Mouse (Mus musculus) skeletal muscle tissue, adult 2 months (tissue): ENCODE results near the gene 1700008O03Rik.

Experiments
- DNase-seq: peaks from one replicate; pipeline ENCODE4 v3.0.0-alpha.2; 2012; ENCODE audit warnings: low read depth, low spot score

Gene 1700008O03Rik

GRCm38 (mm10) chr7:44375793-44376192 is 9.8 kb downstream of the 1700008O03Rik start:
- DNase-seq, result no peak

DNA sequence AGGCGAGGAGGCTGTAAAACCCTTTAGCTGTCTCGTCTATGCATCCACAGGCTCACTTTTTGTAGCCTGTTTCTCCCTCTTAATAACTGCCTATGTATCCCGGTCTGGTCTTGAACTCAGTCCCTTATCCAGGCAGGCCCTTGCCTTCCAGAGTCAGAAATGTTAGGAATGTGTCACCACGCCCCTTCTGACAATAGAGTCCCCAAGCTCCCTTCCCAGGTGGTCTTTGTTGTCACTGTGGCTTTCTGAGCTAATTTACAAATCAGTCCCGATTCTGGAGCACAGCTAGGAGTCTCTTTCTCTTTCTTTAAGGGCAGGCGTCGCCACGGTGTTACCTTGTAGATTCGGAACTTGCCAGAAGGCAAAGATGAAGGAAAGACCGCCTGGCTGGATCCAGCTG is 10.4 kb downstream of the 1700008O03Rik start:
- DNase-seq, result no peak

DNA sequence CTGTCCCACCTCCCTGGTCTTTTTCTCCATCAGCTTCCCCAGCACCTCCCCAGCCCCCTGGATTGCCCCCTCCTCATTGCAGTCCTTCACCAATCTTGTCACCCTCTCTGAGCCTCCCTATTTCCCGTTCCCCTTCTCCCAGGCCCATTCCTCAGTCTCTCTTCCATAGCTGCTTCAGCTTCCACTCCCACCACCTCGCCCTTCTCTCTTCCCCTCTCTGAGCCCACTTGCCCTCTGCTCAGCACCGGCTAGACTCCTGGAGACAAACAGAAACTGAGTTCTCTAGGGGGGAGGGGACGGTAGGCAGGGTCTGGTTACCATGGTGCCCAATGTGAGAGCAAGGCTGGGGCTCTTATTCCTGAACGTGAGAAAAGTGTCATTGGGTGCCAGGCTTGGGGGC is 10.9 kb downstream of the 1700008O03Rik start:
- DNase-seq, result no peak

GRCm38 (mm10) chr7:44373889-44374652 is 11.5 kb downstream of the 1700008O03Rik start:
- DNase-seq, result peak; percentile 87

DNA sequence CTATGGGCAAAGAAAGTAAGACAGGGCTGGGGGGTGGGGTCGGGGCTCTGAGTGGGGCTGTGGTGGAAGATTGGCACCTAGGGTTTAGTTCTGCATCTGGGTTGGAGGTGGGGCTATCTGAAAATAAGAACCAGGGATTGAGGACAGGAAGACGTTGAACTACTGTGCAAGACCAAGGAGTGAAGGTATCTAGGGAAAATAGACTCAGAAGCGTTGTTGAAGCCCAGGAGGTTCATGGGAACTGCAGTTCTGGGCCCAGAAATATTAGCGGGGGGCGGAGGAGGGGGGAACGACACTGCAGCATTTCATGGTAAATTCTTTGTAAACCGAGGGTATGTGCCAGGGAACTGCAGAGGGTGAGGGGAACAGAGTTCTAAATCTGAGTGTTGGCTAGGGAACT is 12.2 kb downstream of the 1700008O03Rik start:
- DNase-seq, result no peak

DNA sequence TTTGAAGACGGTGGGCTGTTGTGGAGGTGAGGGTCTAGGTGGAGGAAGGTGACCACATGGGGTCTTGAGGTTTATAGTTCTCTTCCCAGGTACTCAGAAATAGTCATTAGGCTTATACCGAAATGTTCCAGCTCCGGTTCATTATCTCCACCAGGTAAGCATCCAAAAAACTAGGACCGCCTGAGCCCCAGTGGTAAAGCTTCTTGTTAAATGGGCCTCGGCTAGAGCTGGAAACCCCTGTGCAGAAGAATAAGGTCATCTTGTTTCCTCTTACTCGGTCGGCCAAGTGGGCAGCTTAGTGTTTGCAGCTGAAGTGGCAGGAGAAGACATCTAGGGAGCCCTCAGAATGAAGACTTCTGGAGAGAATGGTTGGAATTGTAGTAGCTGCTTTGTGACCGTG is 12.9 kb downstream of the 1700008O03Rik start:
- no peak for DNase-seq

- DNase-seq, result no peak
These were observed 24.8 kb downstream of the 1700008O03Rik start for GRCm38 (mm10) chr7:44360792-44361301.

- peak; percentile 86 for DNase-seq
These were observed 25.5 kb downstream of the 1700008O03Rik start for GRCm38 (mm10) chr7:44359908-44360672.

- no peak for DNase-seq
These were observed 26.6 kb downstream of the 1700008O03Rik start for GRCm38 (mm10) chr7:44358886-44359654.

GRCm38 (mm10) chr7:44358012-44358411 is 27.6 kb downstream of the 1700008O03Rik start:
- no peak for DNase-seq

DNA sequence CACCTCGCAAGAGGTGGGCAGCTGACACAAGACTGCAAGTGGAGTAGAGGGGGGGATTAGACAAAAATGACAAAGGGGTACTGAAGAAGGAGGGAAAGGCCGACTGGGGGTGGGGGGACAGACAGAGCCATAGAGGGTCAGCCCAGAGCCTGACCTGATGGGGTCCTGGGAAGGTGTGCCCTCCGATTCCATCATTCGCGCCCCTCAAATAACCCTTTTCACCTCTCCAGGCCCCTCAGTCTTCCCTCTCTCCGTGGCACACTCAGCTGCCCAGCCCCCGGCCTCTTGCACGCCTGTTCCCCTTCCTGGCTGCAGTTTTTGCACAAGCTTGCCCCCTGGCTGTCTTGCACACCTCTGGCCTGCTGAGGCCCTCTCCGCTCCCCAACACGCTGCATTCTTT is 28.1 kb downstream of the 1700008O03Rik start:
- no peak for DNase-seq

DNA sequence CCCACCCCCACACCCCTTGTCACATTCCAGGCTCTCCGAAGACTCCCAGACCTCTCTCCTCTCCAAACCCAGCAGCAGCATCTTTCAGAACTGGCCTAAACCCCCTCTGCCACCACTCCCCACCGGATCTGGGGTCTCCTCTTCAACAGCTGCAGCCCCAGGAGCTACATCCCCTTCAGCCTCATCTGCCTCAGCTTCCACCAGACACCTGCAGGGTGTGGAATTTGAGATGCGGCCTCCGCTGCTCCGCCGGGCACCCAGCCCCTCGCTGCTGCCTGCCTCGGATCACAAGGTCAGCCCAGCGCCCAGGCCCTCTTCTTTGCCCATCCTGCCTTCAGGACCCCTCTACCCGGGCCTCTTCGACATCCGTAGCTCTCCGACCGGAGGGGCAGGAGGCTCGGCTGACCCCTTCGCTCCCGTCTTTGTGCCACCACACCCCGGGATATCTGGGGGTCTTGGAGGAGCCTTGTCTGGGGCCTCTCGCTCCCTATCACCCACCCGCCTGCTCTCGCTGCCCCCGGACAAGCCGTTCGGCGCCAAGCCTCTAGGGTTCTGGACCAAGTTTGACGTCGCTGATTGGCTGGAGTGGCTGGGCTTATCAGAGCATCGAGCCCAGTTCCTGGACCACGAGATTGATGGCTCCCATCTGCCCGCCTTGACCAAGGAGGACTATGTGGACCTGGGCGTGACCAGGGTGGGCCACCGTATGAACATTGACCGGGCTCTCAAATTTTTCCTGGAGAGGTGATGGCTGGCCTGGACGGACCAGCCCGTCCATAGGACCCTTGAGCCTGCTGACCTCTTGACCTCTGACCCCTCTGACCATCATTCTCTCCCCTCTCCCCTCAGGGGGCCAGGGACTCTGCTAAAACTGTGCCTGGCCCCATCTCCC is 28.8 kb downstream of the 1700008O03Rik start:
- no peak for DNase-seq

- no peak for DNase-seq
These were observed 30.2 kb downstream of the 1700008O03Rik start for GRCm38 (mm10) chr7:44355411-44355810.

DNA sequence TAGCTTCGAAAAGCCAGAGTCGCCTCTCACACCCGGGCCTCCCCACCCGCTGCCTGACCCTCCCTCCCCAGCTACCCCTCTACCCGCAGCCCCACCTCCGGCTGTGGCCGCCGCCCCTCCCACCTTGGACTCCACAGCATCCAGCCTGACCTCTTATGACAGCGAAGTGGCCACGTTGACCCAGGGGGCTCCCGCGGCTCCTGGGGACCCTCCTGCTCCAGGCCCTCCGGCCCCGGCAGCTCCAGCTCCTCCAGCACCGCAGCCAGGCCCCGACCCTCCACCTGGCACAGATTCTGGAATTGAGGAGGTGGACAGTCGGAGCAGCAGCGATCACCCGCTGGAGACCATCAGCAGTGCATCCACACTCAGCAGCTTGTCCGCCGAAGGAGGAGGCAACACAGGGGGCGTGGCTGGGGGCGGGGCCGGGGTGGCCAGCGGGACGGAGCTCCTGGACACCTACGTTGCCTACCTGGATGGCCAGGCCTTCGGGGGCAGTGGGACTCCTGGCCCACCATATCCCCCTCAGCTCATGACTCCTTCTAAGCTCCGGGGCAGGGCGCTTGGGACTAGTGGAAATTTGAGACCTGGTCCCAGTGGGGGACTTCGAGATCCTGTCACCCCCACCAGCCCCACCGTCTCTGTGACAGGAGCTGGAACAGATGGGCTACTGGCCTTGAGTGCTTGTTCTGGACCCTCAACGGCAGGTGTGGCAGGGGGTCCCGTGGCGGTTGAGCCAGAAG is 31.8 kb downstream of the 1700008O03Rik start:
- no peak for DNase-seq

- no peak for DNase-seq
These were observed 32.6 kb downstream of the 1700008O03Rik start for GRCm38 (mm10) chr7:44352750-44353600.

DNA sequence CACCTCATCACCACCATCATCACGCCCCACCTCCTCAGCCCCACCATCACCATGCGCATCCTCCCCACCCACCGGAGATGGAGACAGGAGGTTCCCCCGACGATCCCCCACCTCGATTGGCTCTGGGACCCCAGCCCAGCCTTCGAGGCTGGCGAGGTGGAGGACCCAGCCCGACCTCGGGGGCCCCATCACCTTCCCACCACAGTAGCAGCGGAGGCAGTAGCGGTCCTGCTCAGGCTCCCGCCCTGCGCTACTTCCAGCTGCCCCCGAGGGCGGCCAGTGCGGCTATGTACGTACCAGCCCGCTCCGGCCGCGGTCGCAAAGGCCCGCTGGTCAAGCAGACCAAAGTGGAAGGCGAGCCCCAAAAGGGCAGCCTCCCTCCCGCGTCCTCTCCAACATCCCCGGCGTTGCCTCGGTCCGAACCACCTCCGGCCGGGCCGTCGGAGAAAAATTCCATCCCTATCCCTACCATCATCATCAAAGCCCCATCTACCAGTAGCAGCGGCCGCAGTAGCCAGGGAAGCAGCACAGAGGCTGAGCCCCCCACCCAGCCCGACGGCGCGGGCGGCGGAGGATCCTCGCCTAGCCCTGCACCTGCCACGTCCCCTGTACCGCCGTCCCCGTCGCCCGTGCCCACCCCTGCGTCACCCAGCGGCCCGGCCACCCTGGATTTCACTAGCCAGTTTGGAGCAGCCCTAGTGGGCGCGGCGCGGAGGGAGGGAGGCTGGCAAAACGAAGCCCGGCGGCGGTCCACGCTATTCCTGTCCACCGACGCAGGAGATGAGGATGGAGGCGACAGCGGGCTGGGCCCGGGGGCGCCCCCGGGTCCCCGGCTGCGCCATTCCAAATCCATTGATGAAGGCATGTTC is 33.5 kb downstream of the 1700008O03Rik start:
- DNase-seq, result no peak

- peak; percentile 57 for DNase-seq
These were observed 34.5 kb downstream of the 1700008O03Rik start for GRCm38 (mm10) chr7:44350957-44351711.

DNA sequence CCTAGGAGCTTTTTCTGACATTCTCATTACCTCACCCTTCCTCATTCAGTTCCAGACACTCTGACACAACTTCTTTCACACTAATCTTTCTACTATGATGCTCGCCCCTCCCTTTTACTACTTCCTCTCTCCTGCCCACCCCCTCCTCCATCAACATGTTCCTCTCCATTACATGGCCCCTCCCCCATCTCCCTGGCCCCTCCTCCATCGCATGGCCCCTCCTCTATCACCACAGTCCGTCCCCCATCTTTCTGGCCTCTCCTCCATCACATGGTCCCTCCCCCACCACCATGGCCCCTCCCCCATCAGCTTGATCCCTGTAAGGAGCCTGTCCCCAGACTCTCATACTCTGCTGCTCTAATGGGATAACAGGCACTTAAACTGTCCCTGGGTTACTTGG is 36.6 kb downstream of the 1700008O03Rik start:
- DNase-seq, result no peak
